Mouse (Mus musculus): ENCODE results near the gene Gm10277. TPM values are rescaled to one million over a fixed set of nuclear protein-coding genes. Genes with fewer than 3 reads are reported as not detected.

The Gm10277 gene
- polyA plus RNA-seq, 1 experiment = 0.33 TPM

- no peak for TF ChIP-seq CEBPB (IDR thresholded peaks at IDR 0.05; ENCODE audit: low read depth)
- peak; percentile 49 for TF ChIP-seq USF1 (IDR thresholded peaks at IDR 0.05; ENCODE audit: low read depth)
- TF ChIP-seq MYOD1 (IDR thresholded peaks at IDR 0.05; ENCODE audit: control insufficient read depth, insufficient read length, low read depth) = no peak
- no peak for TF ChIP-seq MYOG (IDR thresholded peaks at IDR 0.05; ENCODE audit: control insufficient read depth, extremely low read depth, insufficient read length)
- TF ChIP-seq CTCF (IDR thresholded peaks at IDR 0.05; ENCODE audit: control insufficient read depth, insufficient read depth, insufficient read length) = no peak
- no peak for TF ChIP-seq MAX (IDR thresholded peaks at IDR 0.05)
- H3K36me3 ChIP-seq (ENCODE audit: control insufficient read depth, insufficient read depth) = peaks cover 9% of the 10 kb centered on the region
- peak overlapping the region; percentile 18 for H3ac ChIP-seq (ENCODE audit: control insufficient read depth, insufficient read length, low read depth)
- peaks cover 36% of the 10 kb centered on the region for H3K79me3 ChIP-seq (ENCODE audit: low read depth)
- no peaks in the 10 kb centered on the region for H3K27me3 ChIP-seq (ENCODE audit: control insufficient read depth, insufficient read depth, insufficient read length)
- H3K4me3 ChIP-seq (ENCODE audit: insufficient read depth, poor library complexity, severe bottlenecking) = no peak overlapping the region
- peaks cover 97% of the 10 kb centered on the region for H3K79me2 ChIP-seq (ENCODE audit: control insufficient read depth, insufficient read depth)
Measured at GRCm38 (mm10) chr11:77791241-77791727, 3.7 kb upstream of the Gm10277 start.

- Histone ChIP-seq H3K79me3 (ENCODE audit: low read depth) (peaks cover 34% of the 10 kb centered on the region), H3K79me2 (ENCODE audit: control insufficient read depth, insufficient read depth) (peaks cover 97% of the 10 kb centered on the region), H3ac (ENCODE audit: control insufficient read depth, insufficient read length, low read depth) (no peak overlapping the region), H3K36me3 (ENCODE audit: control insufficient read depth, insufficient read depth) (peaks cover 5% of the 10 kb centered on the region), H3K27me3 (ENCODE audit: control insufficient read depth, insufficient read depth, insufficient read length) (no peaks in the 10 kb centered on the region), H3K4me3 (ENCODE audit: insufficient read depth, poor library complexity, severe bottlenecking) (no peak overlapping the region)
- TF ChIP-seq MYOD1 (IDR thresholded peaks at IDR 0.05; ENCODE audit: control insufficient read depth, insufficient read length, low read depth) (no peak), CTCF (IDR thresholded peaks at IDR 0.05; ENCODE audit: control insufficient read depth, insufficient read depth, insufficient read length) (no peak), FOSL1 (IDR thresholded peaks at IDR 0.05; ENCODE audit: insufficient read depth, low read length, poor library complexity, severe bottlenecking) (no peak)
Measured at GRCm38 (mm10) chr11:77790286-77790685, 2.7 kb upstream of the Gm10277 start.

GRCm38 (mm10) chr11:77789512-77789911, 2.0 kb upstream of the Gm10277 start:
- Histone ChIP-seq H3K36me3 (ENCODE audit: control insufficient read depth, insufficient read depth) (peaks cover 5% of the 10 kb centered on the region), H3K27me3 (ENCODE audit: control insufficient read depth, insufficient read depth, insufficient read length) (no peaks in the 10 kb centered on the region)
- TF ChIP-seq MYOG (IDR thresholded peaks at IDR 0.05; ENCODE audit: control insufficient read depth, extremely low read depth, insufficient read length) = no peak
- TF ChIP-seq MAX (IDR thresholded peaks at IDR 0.05) = no peak
- no peak for TF ChIP-seq CTCF (IDR thresholded peaks at IDR 0.05; ENCODE audit: control insufficient read depth, insufficient read depth, insufficient read length)
- no peak for TF ChIP-seq CEBPB (IDR thresholded peaks at IDR 0.05; ENCODE audit: low read depth)
- TF ChIP-seq MYOD1 (IDR thresholded peaks at IDR 0.05; ENCODE audit: control insufficient read depth, insufficient read length, low read depth) = no peak
- no peak for TF ChIP-seq USF1 (IDR thresholded peaks at IDR 0.05; ENCODE audit: low read depth)
- no peak for TF ChIP-seq FOSL1 (IDR thresholded peaks at IDR 0.05; ENCODE audit: insufficient read depth, low read length, poor library complexity, severe bottlenecking)

GRCm38 (mm10) chr11:77785768-77786561, 1.6 kb downstream of the Gm10277 start:
- peaks cover 4% of the 10 kb centered on the region for H3K36me3 ChIP-seq (ENCODE audit: control insufficient read depth, insufficient read depth)
- TF ChIP-seq MAX (IDR thresholded peaks at IDR 0.05) = peak; percentile 62
- no peak for TF ChIP-seq MYOG (IDR thresholded peaks at IDR 0.05; ENCODE audit: control insufficient read depth, extremely low read depth, insufficient read length)
- H3K4me3 ChIP-seq (ENCODE audit: insufficient read depth, poor library complexity, severe bottlenecking) = no peak overlapping the region
- H3K27me3 ChIP-seq (ENCODE audit: control insufficient read depth, insufficient read depth, insufficient read length) = no peaks in the 10 kb centered on the region
- peak overlapping the region; percentile 31 for H3ac ChIP-seq (ENCODE audit: control insufficient read depth, insufficient read length, low read depth)
- peaks cover 45% of the 10 kb centered on the region for H3K79me3 ChIP-seq (ENCODE audit: low read depth)
- H3K79me2 ChIP-seq (ENCODE audit: control insufficient read depth, insufficient read depth) = peaks cover 84% of the 10 kb centered on the region

More at GRCm38 (mm10) chr11:77789512-77789911, 2.0 kb upstream of the Gm10277 start:
- H3K79me3 ChIP-seq (ENCODE audit: low read depth) = peaks cover 39% of the 10 kb centered on the region
- no peak overlapping the region for H3K4me3 ChIP-seq (ENCODE audit: insufficient read depth, poor library complexity, severe bottlenecking)
- H3ac ChIP-seq (ENCODE audit: control insufficient read depth, insufficient read length, low read depth) = no peak overlapping the region
- H3K79me2 ChIP-seq (ENCODE audit: control insufficient read depth, insufficient read depth) = peaks cover 97% of the 10 kb centered on the region

DNA sequence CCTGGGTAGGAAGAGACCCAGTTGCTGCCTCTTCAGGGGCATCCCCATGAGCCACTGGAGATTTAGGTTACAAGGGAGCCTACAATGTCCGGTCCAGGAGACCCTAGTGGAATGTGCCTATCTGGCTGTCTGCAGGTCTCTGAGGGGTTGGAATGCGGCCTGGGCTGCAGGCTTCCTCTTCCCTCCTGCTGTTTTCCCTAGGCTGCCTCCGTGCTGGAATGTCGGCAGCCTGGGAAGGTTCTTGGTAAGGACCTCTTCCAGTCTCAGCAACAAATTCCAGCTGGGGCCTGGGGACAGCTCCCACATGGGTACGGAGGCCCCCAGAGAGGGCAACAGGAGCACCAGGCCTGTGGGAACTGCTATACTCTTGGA, 2.2 kb downstream of the Gm10277 start:
- peaks cover 83% of the 10 kb centered on the region for H3K79me2 ChIP-seq (ENCODE audit: control insufficient read depth, insufficient read depth)
- H3K36me3 ChIP-seq (ENCODE audit: control insufficient read depth, insufficient read depth) = no peaks in the 10 kb centered on the region
- H3ac ChIP-seq (ENCODE audit: control insufficient read depth, insufficient read length, low read depth) = no peak overlapping the region
- no peak for TF ChIP-seq USF1 (IDR thresholded peaks at IDR 0.05; ENCODE audit: low read depth)
- TF ChIP-seq FOSL1 (IDR thresholded peaks at IDR 0.05; ENCODE audit: insufficient read depth, low read length, poor library complexity, severe bottlenecking) = no peak
- no peaks in the 10 kb centered on the region for H3K27me3 ChIP-seq (ENCODE audit: control insufficient read depth, insufficient read depth, insufficient read length)
- no peak overlapping the region for H3K4me3 ChIP-seq (ENCODE audit: insufficient read depth, poor library complexity, severe bottlenecking)
- peaks cover 44% of the 10 kb centered on the region for H3K79me3 ChIP-seq (ENCODE audit: low read depth)

DNA sequence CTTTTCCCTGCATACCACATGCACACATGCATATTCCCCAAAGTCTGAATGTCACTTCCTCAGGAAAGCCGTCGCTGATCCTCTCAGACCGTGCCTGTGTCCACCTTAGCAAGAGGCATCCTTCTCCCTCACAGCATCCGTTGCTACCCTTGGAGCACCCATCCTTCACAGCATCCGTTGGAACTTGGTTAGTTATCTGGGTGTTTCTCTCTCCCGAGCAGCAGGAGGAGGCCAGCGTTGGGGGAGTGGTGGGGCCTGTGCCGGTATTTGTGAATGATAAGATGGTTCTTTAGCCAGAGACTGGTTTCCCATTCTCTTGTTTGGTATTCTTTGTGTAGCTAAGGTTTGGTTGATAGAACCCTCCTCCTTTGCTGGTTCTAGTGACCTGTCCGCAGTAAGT, 2.7 kb downstream of the Gm10277 start:
- peaks cover 43% of the 10 kb centered on the region for H3K79me3 ChIP-seq (ENCODE audit: low read depth)
- no peak overlapping the region for H3K4me3 ChIP-seq (ENCODE audit: insufficient read depth, poor library complexity, severe bottlenecking)
- H3K36me3 ChIP-seq (ENCODE audit: control insufficient read depth, insufficient read depth) = no peaks in the 10 kb centered on the region
- no peak for TF ChIP-seq FOSL1 (IDR thresholded peaks at IDR 0.05; ENCODE audit: insufficient read depth, low read length, poor library complexity, severe bottlenecking)
- TF ChIP-seq CTCF (IDR thresholded peaks at IDR 0.05; ENCODE audit: control insufficient read depth, insufficient read depth, insufficient read length) = no peak
- no peak for TF ChIP-seq MYOG (IDR thresholded peaks at IDR 0.05; ENCODE audit: control insufficient read depth, extremely low read depth, insufficient read length)
- TF ChIP-seq USF1 (IDR thresholded peaks at IDR 0.05; ENCODE audit: low read depth) = no peak
- TF ChIP-seq CEBPB (IDR thresholded peaks at IDR 0.05; ENCODE audit: low read depth) = no peak
- no peak for TF ChIP-seq MYOD1 (IDR thresholded peaks at IDR 0.05; ENCODE audit: control insufficient read depth, insufficient read length, low read depth)
- TF ChIP-seq MAX (IDR thresholded peaks at IDR 0.05) = no peak
- peaks cover 83% of the 10 kb centered on the region for H3K79me2 ChIP-seq (ENCODE audit: control insufficient read depth, insufficient read depth)
- H3K27me3 ChIP-seq (ENCODE audit: control insufficient read depth, insufficient read depth, insufficient read length) = no peaks in the 10 kb centered on the region
- no peak overlapping the region for H3ac ChIP-seq (ENCODE audit: control insufficient read depth, insufficient read length, low read depth)
